Mouse (Mus musculus) embryonic facial prominence, embryonic 11.5 days (tissue): ENCODE results near the gene Vash1. TPM values are rescaled to one million over a fixed set of nuclear protein-coding genes. Genes with fewer than 3 reads are reported as not detected.

ENCODE experiments used
- ATAC-seq: fragments of 200-750 bp; cut with Nextera tagmentation; replicated peaks from 2 replicates; pipeline ENCODE4 v1.8.0; 2017; ENCODE audit warnings: low read depth; ENCODE audit not compliant: insufficient number of reproducible peaks, low FRiP score, low TSS enrichment
- DNase-seq: peaks from one replicate; pipeline ENCODE4 v3.0.0-alpha.2; 2015; ENCODE audit warnings: low spot score
- H3K27ac ChIP-seq: fragments of 300-500 bp; sonication (generic); replicated peaks from 2 replicates; pipeline ENCODE4 v1.5.1; 2014; ENCODE audit warnings: mild to moderate bottlenecking, low read depth, low read length, control low read depth
- H3K27me3 ChIP-seq: fragments of 300-500 bp; sonication (generic); 2 replicates; pipeline ENCODE4 v1.6.1; 2014; ENCODE audit warnings: mild to moderate bottlenecking, low read length, moderate library complexity, mixed read lengths; ENCODE audit not compliant: control insufficient read depth, insufficient read depth
- H3K36me3 ChIP-seq: fragments of 300-500 bp; sonication (generic); replicated peaks from 2 replicates; pipeline ENCODE4 v1.6.1; 2014; ENCODE audit warnings: low read depth, mild to moderate bottlenecking, low read length, moderate library complexity, mixed read lengths; ENCODE audit not compliant: control insufficient read depth, insufficient read depth
- H3K4me1 ChIP-seq: fragments of 300-500 bp; sonication (generic); 2 replicates; pipeline ENCODE4 v1.6.1; 2014; ENCODE audit warnings: low read length, mixed read lengths; ENCODE audit not compliant: control insufficient read depth, insufficient read depth
- H3K4me2 ChIP-seq: fragments of 300-500 bp; sonication (generic); 2 replicates; pipeline ENCODE4 v1.6.1; 2014; ENCODE audit warnings: low read depth, mild to moderate bottlenecking, control low read depth, low read length, moderate library complexity
- H3K4me3 ChIP-seq: fragments of 300-500 bp; sonication (generic); 2 replicates; pipeline ENCODE4 v1.5.1; 2014; ENCODE audit warnings: low read depth, low read length, control low read depth
- H3K9ac ChIP-seq: fragments of 300-500 bp; sonication (generic); replicated peaks from 2 replicates; pipeline ENCODE4 v1.6.1; 2014; ENCODE audit warnings: mild to moderate bottlenecking, control low read depth, low read length
- H3K9me3 ChIP-seq: fragments of 300-500 bp; sonication (generic); replicated peaks from 2 replicates; pipeline ENCODE4 v1.6.1; 2016; ENCODE audit warnings: mild to moderate bottlenecking, low read length, inconsistent platforms, mixed read lengths; ENCODE audit not compliant: control insufficient read depth
- WGBS: fragments of 180-500 bp; shearing (Covaris S2); extraction: QIAGEN DNeasy Blood & Tissue Kit; methylation state at CpG from one replicate; pipeline ENCODE4 v1.1.7; 2014; 5-methylcytosine and 5-hydroxymethylcytosine counted together
- polyA plus RNA-seq: library from polyadenylated mRNA; unstranded; fragments of >200 nt; fragmentation: Nextera tagmentation; extraction: Ambion mirVana; gene quantifications from 2 replicates; pipeline ENCODE4 v1.2.1, GENCODE M21; 2014

Vash1 gene
- polyA plus RNA-seq, 1 experiment from 2014 or later = 10.4 TPM

GRCm38 (mm10) chr12:86693389-86693788, 14.9 kb downstream of the Vash1 start:
- no peaks in the 10 kb centered on the region; the same call in 1 of the 2 replicates for H3K36me3 ChIP-seq
- no peak overlapping the region for H3K4me2 ChIP-seq
- H3K27ac ChIP-seq = no peak overlapping the region

GRCm38 (mm10) chr12:86694441-86694840, 15.9 kb downstream of the Vash1 start:
- Histone ChIP-seq H3K4me1 (no peaks in the 10 kb centered on the region), H3K36me3 (no peaks in the 10 kb centered on the region; the same call in 1 of the 2 replicates), H3K9ac (no peak overlapping the region), H3K27ac (no peak overlapping the region), H3K27me3 (no peaks in the 10 kb centered on the region), H3K4me3 (no peak overlapping the region), H3K4me2 (no peak overlapping the region), H3K9me3 (no peaks in the 10 kb centered on the region)
- ATAC-seq = no peak
- WGBS = 87% methylated on average over 1 of the region's 1 CpGs
- no peak for DNase-seq

More at GRCm38 (mm10) chr12:86693389-86693788, 14.9 kb downstream of the Vash1 start:
- no peak overlapping the region for H3K4me3 ChIP-seq
- no peaks in the 10 kb centered on the region for H3K27me3 ChIP-seq
- no peaks in the 10 kb centered on the region for H3K9me3 ChIP-seq
- no peak overlapping the region for H3K9ac ChIP-seq
- H3K4me1 ChIP-seq = no peaks in the 10 kb centered on the region
- DNase-seq = no peak
- ATAC-seq = no peak

GRCm38 (mm10) chr12:86697996-86698395, 19.5 kb downstream of the Vash1 start:
- Histone ChIP-seq H3K9me3 (no peaks in the 10 kb centered on the region), H3K9ac (no peak overlapping the region), H3K27ac (no peak overlapping the region), H3K4me2 (no peak overlapping the region), H3K4me3 (no peak overlapping the region), H3K27me3 (no peaks in the 10 kb centered on the region), H3K36me3 (no peaks in the 10 kb centered on the region; the same call in 1 of the 2 replicates), H3K4me1 (peaks cover 2% of the 10 kb centered on the region)
- ATAC-seq (no peak), DNase-seq (no peak)
- 82% methylated on average over 2 of the region's 2 CpGs for WGBS

- Histone ChIP-seq H3K27ac (no peak overlapping the region), H3K4me3 (no peak overlapping the region), H3K4me1 (peaks cover 2% of the 10 kb centered on the region)
Observed at GRCm38 (mm10) chr12:86698537-86698936, 20.0 kb downstream of the Vash1 start.

GRCm38 (mm10) chr12:86699965-86700926, 21.7 kb downstream of the Vash1 start:
- Histone ChIP-seq H3K36me3 (no peaks in the 10 kb centered on the region), H3K4me2 (no peak overlapping the region), H3K9me3 (no peaks in the 10 kb centered on the region), H3K4me1 (peaks cover 2% of the 10 kb centered on the region), H3K9ac (no peak overlapping the region; the same call in 1 of the 2 replicates), H3K27me3 (no peaks in the 10 kb centered on the region), H3K27ac (peak overlapping the region; percentile 72; the same call in 1 of the 2 replicates), H3K4me3 (no peak overlapping the region)
- ATAC-seq = peak; percentile 32; the same call in 1 of the 2 replicates
- 35% methylated on average over 19 of the region's 19 CpGs for WGBS
- DNase-seq = peak; percentile 9

More at GRCm38 (mm10) chr12:86698537-86698936, 20.0 kb downstream of the Vash1 start:
- DNase-seq = no peak
- H3K36me3 ChIP-seq = no peaks in the 10 kb centered on the region; the same call in 1 of the 2 replicates
- H3K27me3 ChIP-seq = no peaks in the 10 kb centered on the region
- H3K9ac ChIP-seq = no peak overlapping the region
- no peak overlapping the region for H3K4me2 ChIP-seq
- ATAC-seq = no peak
- H3K9me3 ChIP-seq = no peaks in the 10 kb centered on the region

- peaks cover 2% of the 10 kb centered on the region for H3K4me1 ChIP-seq
- no peaks in the 10 kb centered on the region for H3K27me3 ChIP-seq
- H3K9ac ChIP-seq = no peak overlapping the region
- 58% methylated on average over 4 of the region's 4 CpGs for WGBS
- no peaks in the 10 kb centered on the region for H3K9me3 ChIP-seq
- H3K36me3 ChIP-seq = no peaks in the 10 kb centered on the region
- peak overlapping the region; percentile 72; the same call in 1 of the 2 replicates for H3K27ac ChIP-seq
- H3K4me2 ChIP-seq = no peak overlapping the region
- DNase-seq (no peak), ATAC-seq (no peak)
- H3K4me3 ChIP-seq = no peak overlapping the region
Observed at GRCm38 (mm10) chr12:86700927-86701310, 22.4 kb downstream of the Vash1 start.

GRCm38 (mm10) chr12:86701491-86701890, 23.0 kb downstream of the Vash1 start:
- Histone ChIP-seq H3K9ac (no peak overlapping the region), H3K4me1 (peaks cover 2% of the 10 kb centered on the region), H3K9me3 (no peaks in the 10 kb centered on the region), H3K27ac (no peak overlapping the region), H3K27me3 (no peaks in the 10 kb centered on the region), H3K4me3 (no peak overlapping the region), H3K36me3 (no peaks in the 10 kb centered on the region), H3K4me2 (no peak overlapping the region)
- DNase-seq = no peak
- ATAC-seq = no peak
- WGBS = 83% methylated on average over 4 of the region's 4 CpGs

- Histone ChIP-seq H3K4me2 (no peak overlapping the region), H3K9ac (no peak overlapping the region), H3K4me3 (no peak overlapping the region), H3K27ac (no peak overlapping the region), H3K9me3 (no peaks in the 10 kb centered on the region), H3K27me3 (no peaks in the 10 kb centered on the region), H3K4me1 (peaks cover 2% of the 10 kb centered on the region), H3K36me3 (no peaks in the 10 kb centered on the region)
- no peak for DNase-seq
- no peak for ATAC-seq
- 99% methylated on average over 3 of the region's 3 CpGs for WGBS
Observed at GRCm38 (mm10) chr12:86702690-86703089, 24.2 kb downstream of the Vash1 start.
